Mouse (Mus musculus) forebrain, embryonic 12.5 days (tissue): ENCODE measurements at regions not wholly inside any gene's neighbourhood (a gene's known extent, or its start where the extent isn't known, plus 50 kb on each side); places are given as distances from the start of the nearest gene placed in this dataset.

Experiments
- ATAC-seq: fragments of 200-750 bp; cut with Nextera tagmentation; 2 replicates; pipeline ENCODE4 v1.8.0; 2017; ENCODE audit warnings: moderate TSS enrichment; ENCODE audit not compliant: low FRiP score
- H3K27ac ChIP-seq: fragments of 300-500 bp; sonication (generic); 2 replicates; pipeline ENCODE4 v1.5.1; 2016; ENCODE audit warnings: mild to moderate bottlenecking
- H3K27me3 ChIP-seq: fragments of 300-500 bp; sonication (generic); 2 replicates; pipeline ENCODE4 v1.6.1; 2016; ENCODE audit warnings: mild to moderate bottlenecking
- H3K36me3 ChIP-seq: fragments of 300-500 bp; sonication (generic); replicated peaks from 2 replicates; pipeline ENCODE4 v1.6.1; 2016; ENCODE audit warnings: mild to moderate bottlenecking
- H3K4me1 ChIP-seq: fragments of 300-500 bp; sonication (generic); 2 replicates; pipeline ENCODE4 v1.6.1; 2016
- H3K4me2 ChIP-seq: fragments of 300-500 bp; sonication (generic); 2 replicates; pipeline ENCODE4 v1.6.1; 2016; ENCODE audit warnings: mild to moderate bottlenecking, moderate library complexity
- H3K4me3 ChIP-seq: fragments of 300-500 bp; sonication (generic); replicated peaks from 2 replicates; pipeline ENCODE4 v1.5.1; 2016; ENCODE audit warnings: mild to moderate bottlenecking
- H3K9ac ChIP-seq: fragments of 300-500 bp; sonication (generic); 2 replicates; pipeline ENCODE4 v1.6.1; 2016; ENCODE audit warnings: mild to moderate bottlenecking
- H3K9me3 ChIP-seq: fragments of 300-500 bp; sonication (generic); 2 replicates; pipeline ENCODE4 v1.6.1; 2016
- WGBS: fragments of 180-500 bp; shearing (Covaris S2); methylation state at CpG from one replicate; pipeline ENCODE4 v1.1.7; 2016; 5-methylcytosine and 5-hydroxymethylcytosine counted together

DNA sequence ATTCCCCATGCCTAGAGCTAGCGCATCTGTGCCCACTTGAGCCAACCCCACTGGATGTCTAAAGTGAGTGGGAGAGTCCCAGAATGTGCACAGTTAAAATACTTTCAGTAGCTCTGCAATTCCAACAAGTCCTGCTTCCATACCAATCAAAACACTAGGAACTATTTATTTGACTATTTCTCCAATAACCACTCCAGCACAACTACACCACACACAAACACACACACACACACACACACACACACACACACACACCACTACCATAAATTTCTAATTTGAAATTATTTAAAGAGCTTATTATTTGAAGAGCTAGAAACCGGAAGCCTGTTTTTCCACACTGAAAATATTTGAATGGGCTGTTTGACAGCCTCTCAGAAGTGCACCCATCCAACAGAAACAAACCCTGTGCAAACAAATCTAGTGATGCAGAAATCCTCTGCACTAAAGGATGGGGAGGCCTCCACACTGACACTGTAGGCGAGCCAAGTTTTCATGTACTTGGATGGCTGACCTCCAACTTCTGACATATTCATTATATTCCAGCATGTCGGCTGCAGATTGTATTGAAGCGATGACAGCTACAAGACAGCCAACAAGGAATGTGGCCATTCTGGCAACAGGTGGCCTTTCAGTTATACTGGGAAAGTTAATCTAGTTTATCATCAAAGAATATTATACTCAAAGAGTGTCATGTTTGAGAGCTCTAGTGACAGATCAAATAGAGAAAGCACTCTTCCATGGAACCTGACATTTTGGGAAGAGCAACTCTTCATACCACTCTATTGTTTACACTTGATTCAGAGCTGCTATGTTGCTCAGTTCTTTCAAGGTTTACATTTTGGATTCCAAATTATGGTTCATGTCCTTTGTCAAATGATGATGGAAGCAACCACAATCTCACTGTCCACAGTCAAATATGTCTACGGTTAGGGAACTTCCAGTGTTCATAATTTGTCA is 207.7 kb downstream of the Tle4 start:
- H3K36me3 ChIP-seq: no peaks in the 10 kb centered on the region
- 87% methylated on average over 6 of the region's 6 CpGs for WGBS
- ATAC-seq: no peak
- H3K27me3 ChIP-seq: peaks cover 4% of the 10 kb centered on the region; the same call in 1 of the 2 replicates
- H3K9me3 ChIP-seq: no peaks in the 10 kb centered on the region
- no peak overlapping the region for H3K4me2 ChIP-seq
- no peaks in the 10 kb centered on the region for H3K4me1 ChIP-seq
- no peak overlapping the region for H3K27ac ChIP-seq
- H3K9ac ChIP-seq: no peak overlapping the region
- H3K4me3 ChIP-seq: no peak overlapping the region

DNA sequence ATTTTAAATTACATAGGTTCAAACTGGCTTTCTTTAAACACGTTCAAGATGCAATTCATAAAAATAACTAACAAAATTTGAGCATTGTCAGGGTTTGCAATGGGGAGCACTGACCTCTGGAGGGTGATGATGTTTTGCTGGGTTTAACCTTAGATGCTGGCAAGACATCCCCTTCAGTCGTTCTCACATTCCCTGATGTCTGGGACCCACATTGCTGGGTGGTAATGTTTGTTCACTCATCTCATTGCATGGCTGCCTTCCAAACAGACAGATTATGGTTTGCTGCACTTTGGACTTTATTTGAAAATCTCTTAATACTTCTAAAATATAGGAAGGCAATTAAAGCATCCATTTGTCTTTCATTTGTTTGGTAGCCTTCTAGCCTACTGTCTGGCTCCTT is 206.9 kb downstream of the Tle4 start:
- Histone ChIP-seq H3K36me3 (no peaks in the 10 kb centered on the region), H3K27me3 (peaks cover 4% of the 10 kb centered on the region; the same call in 1 of the 2 replicates), H3K27ac (no peak overlapping the region), H3K9ac (no peak overlapping the region), H3K9me3 (no peaks in the 10 kb centered on the region), H3K4me1 (no peaks in the 10 kb centered on the region), H3K4me3 (no peak overlapping the region), H3K4me2 (no peak overlapping the region)
- 65% methylated on average over 2 of the region's 2 CpGs for WGBS
- ATAC-seq: no peak
